Mouse (Mus musculus) c-Kit-positive CD71-positive TER-119-negative erythroid progenitor cells, embryonic 14.5 days (primary cell): Measurements from ENCODE around the gene Med18.
A peak's percentile ranks its signal among the peaks of the same experiment; 100 is the strongest.

Source experiments
- DNase-seq: peaks from one replicate; pipeline ENCODE4 v3.0.0-alpha.2; 2013; ENCODE audit warnings: low read depth

Gene Med18

DNA sequence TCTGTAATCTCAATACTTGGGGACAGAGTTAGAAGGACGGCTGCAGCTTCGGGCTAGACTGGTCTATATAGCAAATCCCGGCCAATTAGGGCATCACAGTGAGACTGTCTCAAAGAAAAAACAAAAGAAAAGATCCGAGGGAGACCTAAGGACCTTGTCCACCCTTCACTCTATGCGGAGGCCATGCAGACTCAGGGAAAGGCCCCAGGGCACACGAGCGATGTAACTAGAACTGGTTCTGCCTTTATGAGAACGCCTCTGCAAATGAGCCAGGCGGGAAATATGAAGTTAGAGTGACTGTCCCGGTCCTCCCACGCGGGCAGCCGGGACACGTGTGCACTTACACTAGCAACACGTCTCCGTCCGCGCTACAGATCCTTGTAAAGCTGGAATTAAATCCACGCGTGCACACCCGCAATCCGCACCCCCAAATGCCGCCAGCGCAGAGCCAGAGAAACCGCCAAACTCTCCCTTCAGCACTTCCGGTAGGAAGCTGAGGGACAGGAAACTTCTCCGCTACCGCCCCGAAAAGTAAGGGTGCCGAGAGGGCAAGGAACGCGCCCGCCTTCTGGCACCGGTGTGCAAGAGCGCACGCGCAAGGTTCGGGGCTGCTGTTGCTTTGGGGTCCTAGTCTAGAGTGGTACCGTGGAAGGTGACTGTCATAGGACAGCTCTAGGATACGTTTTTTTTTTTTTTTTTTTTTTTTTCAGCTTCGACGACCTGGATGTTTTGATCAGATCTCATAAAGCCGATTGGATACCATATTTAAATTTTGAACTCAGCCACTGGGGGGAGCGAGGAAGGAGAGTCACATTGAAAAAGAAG lies at the start of gene Med18:
TSS of gene Med18 (minus strand) at position 492 of the 825 bp plus-strand sequence.
- DNase-seq: peak; percentile 94

DNA sequence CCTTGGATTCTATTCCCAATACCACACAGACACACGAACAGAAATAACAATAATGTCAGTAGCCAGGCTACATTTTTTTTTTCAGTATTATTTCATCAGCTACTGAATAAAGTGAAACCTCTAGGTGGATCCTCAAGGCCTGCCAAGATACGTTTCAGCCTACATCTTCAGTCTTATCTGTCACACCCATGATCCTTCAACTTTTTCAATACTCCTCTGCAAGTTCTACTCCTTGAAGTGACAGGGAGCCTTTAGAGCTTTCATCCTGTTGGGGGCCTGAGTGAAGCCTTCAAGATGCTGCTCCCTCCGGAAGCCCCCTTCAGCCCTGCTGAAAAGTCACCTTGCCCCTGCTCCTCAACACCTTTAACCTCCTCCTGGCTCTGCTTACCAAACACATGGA lies 48.4 kb upstream of the Med18 start:
- DNase-seq: no peak

DNA sequence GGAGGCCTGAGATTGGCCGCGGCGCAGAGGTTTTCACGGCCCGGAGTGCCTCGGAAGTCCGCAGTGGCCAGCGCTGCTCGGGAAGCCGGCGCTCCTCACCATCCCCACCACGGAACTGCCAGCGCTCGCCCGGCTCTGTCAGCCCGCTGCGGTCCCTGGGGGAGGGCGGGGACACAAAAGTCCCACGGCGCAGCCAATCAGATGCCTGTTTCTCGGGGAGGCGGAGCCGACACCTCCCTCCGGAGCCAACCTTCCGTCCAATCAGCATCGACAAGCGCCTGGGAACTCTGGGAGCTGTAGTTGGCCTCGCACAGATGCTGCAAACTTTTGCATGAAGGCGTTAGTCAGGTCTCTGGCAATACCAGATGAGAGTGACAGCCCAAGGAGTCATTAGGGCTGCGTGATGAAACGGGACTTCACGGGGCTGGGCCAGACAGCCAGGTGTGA lies 46.7 kb upstream of the Med18 start, which contains the start of gene Sesn2:
TSS of gene Sesn2 (minus strand) at position 150 of the 447 bp plus-strand sequence.
- peak; percentile 99 for DNase-seq

DNA sequence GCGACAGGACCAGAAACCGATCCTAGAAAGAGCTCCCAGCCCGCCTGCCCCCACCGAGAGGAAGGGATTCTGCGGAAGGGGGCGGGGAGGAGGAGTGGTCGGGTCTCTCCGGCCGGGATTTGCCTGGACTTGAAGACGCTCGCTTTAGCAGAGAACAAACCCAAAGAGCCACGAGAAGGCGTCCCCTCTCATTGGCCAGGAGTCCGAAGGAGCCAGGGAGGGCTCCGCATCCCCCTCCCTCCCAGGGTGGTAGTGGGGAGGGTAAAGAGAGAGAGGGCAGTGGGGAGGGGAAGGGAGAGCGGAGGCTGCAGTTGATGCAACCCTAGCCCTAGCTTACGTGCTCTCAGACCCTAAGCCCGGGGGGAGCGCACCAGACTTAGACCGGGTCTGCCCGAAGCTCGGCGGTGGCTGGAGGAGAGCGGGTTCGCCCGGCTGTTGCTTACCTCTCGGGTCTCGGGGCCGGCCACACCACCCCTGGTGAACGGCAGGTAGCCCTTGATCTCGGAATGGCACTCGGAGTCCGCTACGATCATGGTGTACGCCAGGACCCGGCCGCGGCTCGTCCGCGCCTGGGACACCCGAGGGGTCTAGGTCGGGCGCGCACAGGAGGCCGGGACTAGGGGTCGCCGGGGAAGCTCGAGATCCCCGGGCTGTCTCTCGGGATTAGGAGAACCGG lies 46.0 kb upstream of the Med18 start:
- no peak for DNase-seq

DNA sequence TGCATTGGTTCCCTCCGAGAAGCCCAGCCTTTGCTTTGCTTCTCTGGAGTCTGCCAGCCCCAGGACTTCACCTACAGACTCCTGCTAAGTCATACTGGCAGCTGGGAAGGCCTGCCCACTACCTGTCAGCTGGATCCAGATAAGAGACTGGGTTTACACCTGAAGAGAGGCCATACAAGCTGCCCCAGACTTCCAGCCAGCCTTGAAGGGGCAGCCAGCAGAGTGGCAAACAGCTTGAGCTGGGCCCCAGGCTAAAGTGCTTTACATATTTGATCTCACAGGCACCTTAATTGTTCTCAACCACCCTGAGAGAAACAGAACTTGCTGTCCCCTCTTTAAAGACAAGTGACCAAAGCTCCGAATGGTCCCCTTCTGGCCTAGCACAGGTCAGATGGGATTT lies 43.5 kb upstream of the Med18 start:
- DNase-seq: no peak

DNA sequence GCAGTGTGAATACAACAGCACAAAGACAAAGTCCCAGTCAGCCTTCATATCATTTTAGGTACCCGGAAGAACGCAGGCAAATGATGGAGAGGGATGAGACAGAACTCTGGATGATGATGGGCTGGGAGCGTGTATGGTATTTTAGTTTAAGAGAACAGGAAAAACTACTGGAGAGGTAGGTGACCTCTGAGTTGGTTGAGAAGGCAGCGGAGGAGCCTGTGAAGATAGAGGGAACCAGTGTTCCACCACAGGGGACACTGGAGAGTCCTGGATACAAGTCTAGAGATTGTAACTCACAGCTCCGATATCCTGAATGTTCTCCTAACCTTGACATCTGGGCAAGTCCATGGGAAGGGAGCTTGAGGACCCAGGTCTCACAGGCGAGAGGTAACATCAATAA lies 42.5 kb upstream of the Med18 start:
- no peak for DNase-seq

DNA sequence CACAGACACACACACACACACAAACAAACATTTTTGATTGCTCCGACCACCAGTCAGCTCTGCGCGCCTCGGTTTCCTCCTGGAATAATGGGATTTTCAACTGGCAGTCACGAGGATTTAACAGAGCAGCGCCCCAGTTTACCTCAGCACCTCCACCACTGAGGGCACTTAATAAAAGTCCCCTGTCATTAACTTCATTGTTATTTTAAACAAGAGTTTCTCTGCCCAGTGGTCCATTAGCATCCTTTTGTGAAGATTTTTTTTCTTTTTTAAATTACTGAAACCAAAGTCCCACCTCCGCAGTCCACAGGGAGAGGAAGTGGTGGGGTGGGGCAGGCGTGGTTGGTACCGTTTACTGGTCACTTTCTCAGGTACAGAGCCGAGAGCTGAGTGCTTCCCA lies 42.1 kb upstream of the Med18 start:
- DNase-seq: no peak

DNA sequence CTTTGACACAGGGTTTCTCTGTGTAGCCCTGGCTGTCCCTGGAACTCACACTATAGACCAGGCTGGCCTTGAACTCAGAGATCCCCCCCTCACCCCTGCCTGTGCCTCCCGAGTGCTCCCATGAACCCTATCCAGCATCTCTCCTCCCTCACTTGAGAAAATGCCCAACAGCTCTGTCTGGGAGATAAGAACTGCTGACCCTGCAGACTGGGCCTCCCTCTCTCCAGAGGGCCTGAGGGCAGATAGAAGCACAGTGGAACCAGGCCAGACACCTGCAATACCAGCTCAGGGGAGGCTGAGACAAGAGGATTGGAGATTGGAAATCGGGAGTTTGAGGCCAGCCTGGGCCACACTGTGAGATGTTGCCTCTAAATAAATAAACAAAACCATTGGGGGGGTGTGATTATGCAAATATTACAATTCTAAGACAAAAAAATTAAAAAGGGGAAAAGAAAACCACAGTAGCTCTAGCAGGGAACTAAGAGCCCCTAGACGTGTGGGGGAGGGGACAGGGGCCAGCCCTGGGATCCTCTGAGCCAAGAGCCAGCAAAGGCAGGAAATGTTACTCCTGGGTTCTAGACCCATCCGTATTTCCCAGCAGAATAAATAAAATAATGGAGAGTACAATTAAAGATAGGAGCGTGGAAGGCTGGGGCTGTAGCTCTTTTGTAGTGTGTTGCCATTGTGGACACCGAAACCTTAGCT lies 41.5 kb upstream of the Med18 start:
- DNase-seq: no peak

DNA sequence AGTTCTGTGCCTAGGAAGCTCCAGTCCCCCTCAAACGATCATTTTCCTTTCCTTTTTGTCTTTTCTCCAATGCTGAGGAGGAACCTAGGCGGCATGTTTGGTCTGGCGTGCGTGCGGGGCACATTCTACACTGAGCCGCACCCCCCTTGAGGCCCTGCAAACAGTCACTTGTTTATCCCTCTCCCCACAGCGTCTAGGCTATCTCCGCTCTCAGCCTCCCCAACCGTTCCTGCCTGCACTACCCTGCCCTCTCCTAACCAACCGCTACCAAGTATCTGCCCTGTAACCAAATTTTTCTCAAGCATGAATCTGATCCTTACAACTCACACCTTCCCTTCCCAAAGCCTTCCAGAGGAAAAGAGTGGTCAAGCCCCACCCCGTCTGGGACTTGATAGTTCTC lies 39.6 kb upstream of the Med18 start:
- DNase-seq: no peak

DNA sequence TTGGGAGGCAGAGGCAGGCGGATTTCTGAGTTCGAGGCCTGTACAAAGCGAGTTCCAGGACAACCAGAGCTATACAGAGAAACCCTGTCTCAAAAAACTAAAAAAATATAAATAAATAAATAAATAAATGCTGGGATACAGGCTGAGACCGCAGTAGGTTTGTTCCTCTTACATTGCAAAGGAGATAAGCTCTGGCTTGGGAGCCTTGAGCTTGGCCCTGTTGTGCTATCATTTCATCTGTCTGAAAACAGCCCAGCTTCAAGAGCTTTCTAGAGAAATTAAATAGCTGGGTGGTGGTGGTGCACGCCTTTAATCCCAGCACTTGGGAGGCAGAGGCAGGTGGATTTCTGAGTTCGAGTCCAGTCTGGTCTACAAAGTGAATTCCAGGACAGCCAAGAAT lies 37.9 kb upstream of the Med18 start:
- DNase-seq: no peak

DNA sequence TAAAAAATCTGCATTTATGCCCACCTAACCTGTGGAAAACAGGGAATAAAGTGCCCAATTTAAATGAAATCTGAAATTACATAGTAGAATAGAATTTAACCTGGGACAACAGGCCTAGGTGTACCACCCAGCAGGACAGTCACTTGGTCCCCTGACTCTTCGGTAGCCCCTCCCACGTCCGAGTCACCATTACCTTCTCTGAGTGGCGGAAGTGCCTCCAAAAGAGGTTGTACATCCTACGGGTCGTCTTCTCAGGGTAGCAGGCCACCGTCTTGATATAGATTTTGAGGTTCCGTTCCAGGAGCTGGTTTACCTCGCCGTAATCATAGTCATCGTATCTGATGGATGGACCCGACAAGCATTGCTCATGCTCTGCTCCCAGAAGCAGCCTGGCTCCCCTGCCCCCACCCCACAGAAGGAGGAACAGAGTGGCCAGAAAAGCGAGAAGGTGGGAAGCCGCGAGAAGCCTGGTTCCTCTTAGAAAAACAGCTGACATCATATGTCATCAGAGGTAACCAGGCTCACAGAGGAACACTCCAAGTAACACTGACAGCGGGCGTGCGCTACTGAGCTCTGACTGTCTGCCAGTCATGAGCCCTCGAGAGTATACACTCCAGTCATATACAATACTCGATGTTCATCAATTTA lies 30.7 kb upstream of the Med18 start:
- no peak for DNase-seq

DNA sequence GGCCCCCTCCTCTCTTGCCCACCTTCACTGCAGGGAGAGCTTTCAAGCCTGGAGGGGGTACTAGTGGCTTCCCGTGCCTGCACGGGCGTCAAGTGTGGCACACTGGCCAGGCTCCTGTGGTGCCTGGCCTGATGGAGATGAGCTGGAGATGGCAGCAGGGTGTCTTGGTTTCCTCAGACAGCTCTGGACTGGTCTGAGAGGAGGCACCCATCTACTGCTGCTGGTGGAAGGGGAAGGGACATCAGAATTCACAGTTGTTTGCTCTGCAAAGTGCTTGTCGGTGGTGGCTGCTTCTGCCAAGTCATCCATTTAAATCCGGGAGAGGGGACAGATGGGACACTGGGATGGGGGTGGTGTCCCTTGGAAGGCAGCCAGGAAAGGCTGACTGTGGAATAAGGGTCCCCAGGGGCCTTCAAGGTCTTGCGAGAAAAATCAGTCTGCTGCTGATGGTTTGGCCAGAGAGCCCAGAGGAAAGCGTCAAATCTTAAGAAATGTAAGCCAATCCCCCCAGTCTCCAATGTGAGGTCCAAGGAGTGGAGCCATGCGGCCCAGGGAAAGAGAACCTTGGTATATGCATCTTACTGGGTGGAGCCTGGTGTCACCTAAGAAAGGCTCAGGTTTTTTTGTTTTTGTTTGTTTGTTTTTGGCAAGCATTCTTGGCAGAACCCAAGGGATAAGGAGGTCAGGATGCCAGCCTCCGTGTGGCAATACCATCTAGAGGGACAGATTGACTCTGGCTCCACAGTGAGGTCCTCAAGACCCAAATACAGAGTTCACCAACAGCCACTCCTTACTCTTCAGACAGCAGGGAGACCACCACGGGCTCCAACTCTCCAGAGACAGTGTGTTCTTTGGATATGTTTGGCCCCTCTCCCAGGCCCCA lies 28.7 kb upstream of the Med18 start:
- no peak for DNase-seq

DNA sequence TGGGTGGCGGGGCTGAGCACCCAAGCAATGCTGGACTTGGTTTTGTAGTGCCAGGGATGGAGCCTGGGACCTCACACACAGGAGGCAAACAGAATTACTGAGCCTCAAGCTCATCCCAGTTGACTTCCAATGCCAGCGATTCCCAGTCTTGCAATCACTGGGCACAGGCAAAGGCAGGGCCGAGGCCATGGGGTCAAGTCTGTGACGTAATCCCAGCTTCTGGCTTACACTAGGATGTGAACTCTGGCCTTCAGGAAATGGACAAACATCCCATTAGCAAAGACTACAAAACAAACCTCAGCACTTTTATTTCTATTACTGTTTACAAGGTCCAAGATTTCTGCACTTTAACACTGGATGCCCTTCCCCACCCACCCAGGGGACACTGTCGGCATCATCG lies 28.0 kb upstream of the Med18 start:
- no peak for DNase-seq

DNA sequence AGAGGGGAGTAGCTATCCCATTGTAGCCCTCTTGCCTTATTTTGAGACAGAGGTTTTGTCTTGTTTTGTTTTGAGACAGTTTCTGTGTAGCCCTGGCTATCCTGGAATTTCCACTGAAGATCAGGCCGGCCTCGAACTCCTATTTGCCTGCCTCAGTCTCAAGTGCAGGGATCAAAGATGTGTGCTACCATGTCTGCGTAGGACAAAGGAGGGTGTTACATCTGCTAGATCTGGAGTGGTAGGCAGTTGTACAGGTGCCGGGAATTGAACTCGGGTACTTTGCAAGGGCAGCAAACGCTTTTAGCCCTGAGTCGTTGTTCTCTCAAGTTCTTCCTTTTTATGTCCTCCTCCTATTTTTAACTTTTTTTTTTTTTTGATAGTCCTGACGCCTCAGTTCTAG lies 27.3 kb upstream of the Med18 start:
- DNase-seq: no peak

DNA sequence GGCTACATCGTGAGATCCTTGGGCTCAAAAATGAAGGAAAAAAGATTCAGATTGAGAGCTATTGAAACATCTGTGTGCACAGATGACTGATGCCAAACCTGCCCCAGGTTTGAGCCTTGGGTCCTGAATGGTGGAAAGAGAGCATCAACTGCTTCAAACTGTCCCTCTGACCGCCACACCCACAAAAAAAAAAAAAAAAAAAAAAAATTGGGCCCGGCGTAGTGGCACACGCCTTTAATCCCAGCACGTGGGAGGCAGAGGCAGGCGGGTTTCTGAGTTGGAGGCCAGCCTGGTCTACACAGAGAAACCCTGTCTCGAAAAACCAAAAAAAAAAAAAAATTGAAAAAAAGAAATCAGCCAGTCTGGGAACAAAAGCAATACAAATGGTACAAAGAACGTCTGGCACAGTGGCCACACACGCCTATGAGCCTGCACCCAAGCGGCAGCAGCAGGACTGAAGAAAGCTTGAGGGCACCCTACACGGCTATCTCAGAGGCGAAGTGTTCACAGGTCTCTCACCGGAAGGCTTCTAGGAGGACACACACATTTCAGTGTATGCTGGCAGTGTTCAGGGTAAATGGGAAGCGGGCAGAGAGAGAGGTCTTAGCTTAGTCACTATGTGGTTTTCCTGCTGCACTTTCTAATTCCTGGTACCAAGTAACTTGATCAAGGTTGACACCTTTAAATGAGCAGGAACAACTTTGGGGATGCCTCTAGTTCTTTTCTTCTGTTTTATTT lies 26.7 kb upstream of the Med18 start:
- DNase-seq: no peak

DNA sequence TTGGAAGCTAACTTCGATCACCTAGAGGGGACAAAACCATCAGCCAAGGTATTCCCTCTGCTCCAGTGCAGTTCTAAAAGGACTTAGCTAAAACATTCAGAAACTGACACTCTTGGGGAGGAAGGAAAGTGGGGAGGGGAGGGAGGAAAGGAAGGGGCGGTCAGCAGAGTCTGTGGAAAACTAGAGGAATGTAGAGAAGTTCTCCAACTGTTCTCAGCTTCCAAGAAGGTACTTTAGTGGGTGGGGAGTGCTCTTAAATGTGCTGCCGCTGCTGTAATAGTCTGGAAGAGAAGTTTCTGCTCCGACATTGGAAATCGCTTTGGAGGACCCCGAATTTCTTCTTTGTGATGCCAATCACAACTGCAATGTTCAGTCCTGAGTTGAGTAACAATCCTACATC lies 25.3 kb upstream of the Med18 start:
- DNase-seq: no peak

DNA sequence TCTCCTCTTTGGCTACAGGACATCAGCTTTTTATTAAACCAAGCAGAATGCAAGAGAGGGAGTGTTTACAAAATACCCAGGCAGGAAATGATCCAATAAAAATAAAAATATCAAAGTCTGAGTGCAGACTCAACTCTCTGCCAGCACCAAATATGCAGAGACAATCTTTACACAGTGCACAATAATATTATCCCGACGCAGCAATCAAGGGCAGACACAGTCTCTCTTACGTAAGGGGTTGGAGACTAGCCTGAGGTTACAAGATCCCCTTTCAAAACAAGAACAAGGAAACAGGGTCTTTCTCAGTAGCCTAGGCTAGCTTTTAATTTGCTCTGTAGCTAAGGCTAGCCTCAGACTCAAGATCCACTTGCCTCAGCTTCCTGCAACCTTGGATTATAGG lies 24.8 kb upstream of the Med18 start:
- no peak for DNase-seq

DNA sequence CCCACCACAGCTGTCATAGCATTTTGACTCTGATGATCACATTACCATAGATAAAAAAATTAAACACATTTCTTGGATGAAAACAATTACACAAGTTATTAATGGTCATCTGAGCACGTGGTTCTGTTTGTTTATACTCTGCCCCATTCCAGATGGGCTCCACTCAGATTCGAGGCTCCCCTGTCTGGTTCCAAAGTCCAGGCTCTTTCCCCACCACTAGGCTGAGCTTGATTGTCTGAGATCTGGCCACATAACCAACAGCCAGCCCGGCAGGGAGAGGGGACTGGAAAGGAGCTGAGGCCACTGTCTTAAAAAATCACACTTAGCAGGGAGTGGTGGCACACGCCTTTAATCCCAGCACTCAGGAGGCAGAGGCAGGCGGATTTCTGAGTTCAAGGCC lies 21.1 kb upstream of the Med18 start:
- no peak for DNase-seq

DNA sequence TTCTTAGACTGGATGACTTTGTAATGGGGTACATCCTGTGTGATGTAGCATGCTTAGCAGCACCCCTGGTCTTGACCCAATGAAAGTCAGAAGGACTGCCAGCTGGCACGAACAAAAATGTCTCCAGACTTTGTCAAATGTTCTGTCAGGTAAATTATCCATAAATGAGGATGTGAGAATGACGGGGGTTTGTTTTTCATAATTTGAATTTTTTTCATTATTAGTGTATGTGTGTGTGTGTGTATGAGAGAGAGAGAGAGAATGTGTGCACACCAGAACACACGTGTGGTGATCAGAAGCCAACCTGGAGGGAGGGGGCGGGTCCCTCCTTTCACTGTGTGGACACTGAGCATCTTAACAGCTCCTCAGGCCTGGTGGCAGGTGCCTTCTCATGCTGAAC lies 20.5 kb upstream of the Med18 start:
- no peak for DNase-seq

DNA sequence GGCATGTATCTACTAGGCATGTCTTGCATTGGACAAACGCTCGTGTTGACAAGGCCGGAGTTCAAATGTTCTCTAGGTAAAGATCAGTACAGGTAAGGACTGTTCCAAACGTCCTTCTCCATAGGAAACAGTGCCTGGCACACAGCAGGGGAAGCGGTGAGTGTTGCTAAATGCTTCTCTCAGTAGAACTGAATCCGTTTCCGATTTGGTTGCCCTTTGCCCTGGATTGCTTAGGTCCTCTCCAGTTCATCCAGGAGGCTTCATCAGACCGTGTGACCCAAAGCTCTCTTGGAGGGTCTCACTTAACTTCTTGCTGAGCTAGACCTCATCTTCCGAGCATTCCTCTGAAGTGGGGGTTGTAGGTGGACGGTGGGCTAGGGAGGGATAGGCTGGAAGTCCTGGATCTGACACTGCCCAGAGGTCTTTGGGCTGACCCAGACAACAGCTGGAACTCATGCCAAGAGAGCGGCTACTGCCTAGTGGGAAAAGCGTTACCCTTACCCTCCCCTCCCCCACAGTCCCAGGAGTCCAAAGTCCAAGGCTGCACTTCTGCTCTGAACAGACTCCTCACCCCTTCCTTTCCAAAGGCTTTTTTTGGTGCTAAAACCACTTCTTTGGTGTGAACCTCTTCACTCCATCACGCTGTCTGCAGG lies 19.4 kb upstream of the Med18 start:
- DNase-seq: no peak
